Mouse (Mus musculus) olfactory bulb, adult 2 months (tissue): ENCODE measurements at regions not wholly inside any gene's neighbourhood (a gene's known extent, or its start where the extent isn't known, plus 50 kb on each side); places are given as distances from the start of the nearest gene placed in this dataset.

ENCODE experiments used
- CTCF ChIP-seq: fragments of 200-500 bp; IDR thresholded peaks from 2 replicates; pipeline ENCODE4 v1.5.1; 2012; ENCODE audit warnings: low read depth, mild to moderate bottlenecking, low read length, moderate library complexity; ENCODE audit not compliant: insufficient read depth
- POLR2A ChIP-seq: fragments of 200-500 bp; IDR thresholded peaks from 2 replicates; pipeline ENCODE4 v1.6.1; 2012; ENCODE audit warnings: mild to moderate bottlenecking, low read depth, low read length, moderate library complexity; ENCODE audit not compliant: insufficient read depth

DNA sequence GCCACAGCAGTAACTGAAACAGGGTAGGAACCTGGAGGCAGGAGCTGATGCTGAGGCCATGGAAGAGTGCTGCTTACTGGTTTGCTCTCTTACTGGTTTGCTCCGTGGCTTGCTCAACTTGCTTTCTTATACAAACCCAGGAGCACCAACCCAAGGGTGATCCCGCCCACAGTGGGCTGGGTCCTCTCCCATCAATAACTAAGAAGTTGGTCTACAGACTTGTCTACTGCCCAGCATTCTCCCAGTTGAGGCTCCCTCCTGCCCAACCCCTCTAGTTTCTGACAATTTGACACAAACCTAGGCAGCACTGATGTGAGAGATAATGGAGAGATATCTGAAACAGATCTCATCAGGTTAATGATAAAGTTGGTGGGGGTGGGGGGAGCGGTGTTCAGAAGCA is 104.3 kb upstream of the Afdn start:
- TF ChIP-seq CTCF, result no peak
- TF ChIP-seq POLR2A, result no peak
